ENCODE assay signal across 9 mouse cellular contexts in genomic region chr10:42680582-42681001, GRCm38 (mm10).
A peak's percentile ranks its signal among the peaks of the same experiment; 100 is the strongest.
DNase-seq lines count a peak whose midpoint lies in the region; ATAC-seq and TF ChIP-seq lines count a peak whose summit lies in the region.
"Had no signal": no experiment of that assay in that cellular context is flagged by ENCODE, and none has a peak within 500 bp of the region (broad histone marks: within the 10 kb centered on the region; RNA-seq: fewer than 3 reads in every experiment).

No protein-coding gene starts in this region.

- no peak for TF ChIP-seq CTCF in gastrocnemius, adult 2 months (IDR thresholded peaks at IDR 0.05)

- no peaks in the 10 kb centered on the region for H3K9me3 ChIP-seq in ES-E14 (ENCODE audit: control insufficient read depth, insufficient read depth, low read depth, low read length)
- H3K9me3 ChIP-seq in hindbrain, embryonic 11.5 days (ENCODE audit: control insufficient read depth, low read length) = no peaks in the 10 kb centered on the region

- peak overlapping the region; percentile 99; the same call in 1 of the 2 replicates for H3K4me3 ChIP-seq in gastrocnemius, adult 2 months
- H3K4me3 ChIP-seq in ES-E14 (ENCODE audit: insufficient read depth in 1 of 2, low read depth in 1 of 2, low read length in 2 of 2, poor library complexity in 1 of 2, severe bottlenecking in 1 of 2) = no peak overlapping the region
- H3K4me3 ChIP-seq in hindbrain, embryonic 11.5 days (ENCODE audit: low read depth, low read length) = no peak overlapping the region

- 0 out of 4 replicates have a peak, but pooled peaks cover 0 to 5% of the 10 kb centered on the region in 2 experiments for H3K4me1 ChIP-seq in ES-E14 (ENCODE audit: control insufficient read depth in 2 of 2, insufficient read depth in 2 of 2, low read length in 2 of 2, poor library complexity in 1 of 2)
- H3K4me1 ChIP-seq in hindbrain, embryonic 11.5 days (replicated peaks; ENCODE audit: control insufficient read depth, insufficient read depth, low read length) = peaks cover 2% of the 10 kb centered on the region; the same call in 1 of the 2 replicates

- no peak for DNase-seq in gastrocnemius, adult 2 months
- DNase-seq in gastrocnemius, adult 8-10 months (ENCODE audit: low spot score in 2 of 2) = no peak
- DNase-seq in ES-E14 (ENCODE audit: low read depth, low spot score) = peak; percentile 84
- peak; percentile 26 for DNase-seq in hindbrain, embryonic 11.5 days (ENCODE audit: low spot score)
- no peak for DNase-seq in adrenal gland, adult 18-20 months (ENCODE audit: low spot score in 2 of 2)
- DNase-seq in adrenal gland, adult 8-10 months = no peak

- WGBS in hindbrain, embryonic 11.5 days = 12% methylated on average over 6 of the region's 6 CpGs

- intact Hi-C loops in gastrocnemius, adult 2 months (cut with DNase I) = no loop called here

- no peaks in the 10 kb centered on the region for H3K27me3 ChIP-seq in hindbrain, embryonic 11.5 days (ENCODE audit: control insufficient read depth, insufficient read depth, low read length)
- H3K27me3 ChIP-seq: Patski had no signal

- H3K9ac ChIP-seq in ES-E14 (ENCODE audit: insufficient read depth, low read depth, low read length, poor library complexity, severe bottlenecking) = no peak overlapping the region
- no peak overlapping the region for H3K9ac ChIP-seq in hindbrain, embryonic 11.5 days (ENCODE audit: low read depth, low read length)

- no peaks in the 10 kb centered on the region for H3K36me3 ChIP-seq in ES-E14 (ENCODE audit: control insufficient read depth, insufficient read depth, low read length, poor library complexity, severe bottlenecking)
- H3K36me3 ChIP-seq in hindbrain, embryonic 11.5 days (ENCODE audit: control insufficient read depth, insufficient read depth, low read length) = no peaks in the 10 kb centered on the region

- no peak for ATAC-seq in hindbrain, embryonic 11.5 days (ENCODE audit: low FRiP score)
- peak; percentile 71 for ATAC-seq in megakaryocyte progenitor cell, adult 5-6 weeks (replicated peaks; ENCODE audit: poor library complexity)
- no peak for ATAC-seq in inflammation-experienced regulatory T-cells, adult 6 months
- ATAC-seq: Patski had no signal

- no peak overlapping the region for H3K27ac ChIP-seq in gastrocnemius, adult 2 months
- H3K27ac ChIP-seq in ES-E14 (ENCODE audit: insufficient read depth, low read depth, low read length, poor library complexity, severe bottlenecking) = no peak overlapping the region
- no peak overlapping the region for H3K27ac ChIP-seq in hindbrain, embryonic 11.5 days (ENCODE audit: low read depth, low read length)

- in situ Hi-C loops in ES-E14 (cut with MboI; ENCODE audit: low sequenced_read_pairs in 2 of 2, unreplicated experiment in 2 of 2) = no loop called here

- no peak overlapping the region for H3K4me2 ChIP-seq in hindbrain, embryonic 11.5 days (replicated peaks; ENCODE audit: low read depth, low read length)

TF ChIP-seq in ES-E14, 5 proteins besides CTCF, POLR2A, EP300 and RAD21:
- TF ChIP-seq ZNF384 (IDR thresholded peaks at IDR 0.05; ENCODE audit: low read depth, low read length) (no peak), CHD2 (IDR thresholded peaks at IDR 0.05; ENCODE audit: low read depth, low read length) (no peak), MAFK (IDR thresholded peaks at IDR 0.05; ENCODE audit: insufficient read depth, low read depth, low read length) (no peak), HCFC1 (IDR thresholded peaks at IDR 0.05; ENCODE audit: borderline replicate concordance, insufficient read depth, low read length) (no peak), ZC3H11A (IDR thresholded peaks at IDR 0.05; ENCODE audit: borderline replicate concordance, low read depth, low read length) (no peak)

Comparison
In these comparisons a context has a peak if more than half of its experiments do, and no peak if none do; other contexts are left out.
1. DNase-seq: peak in ES-E14 (single experiment) and hindbrain, embryonic 11.5 days (single experiment); none in gastrocnemius, adult 2 months (single experiment), gastrocnemius, adult 8-10 months (0 of 2), adrenal gland, adult 18-20 months (0 of 2) and adrenal gland, adult 8-10 months (single experiment).